Mouse (Mus musculus): ENCODE data around the gene Cbr2.

Cbr2 gene

DNA sequence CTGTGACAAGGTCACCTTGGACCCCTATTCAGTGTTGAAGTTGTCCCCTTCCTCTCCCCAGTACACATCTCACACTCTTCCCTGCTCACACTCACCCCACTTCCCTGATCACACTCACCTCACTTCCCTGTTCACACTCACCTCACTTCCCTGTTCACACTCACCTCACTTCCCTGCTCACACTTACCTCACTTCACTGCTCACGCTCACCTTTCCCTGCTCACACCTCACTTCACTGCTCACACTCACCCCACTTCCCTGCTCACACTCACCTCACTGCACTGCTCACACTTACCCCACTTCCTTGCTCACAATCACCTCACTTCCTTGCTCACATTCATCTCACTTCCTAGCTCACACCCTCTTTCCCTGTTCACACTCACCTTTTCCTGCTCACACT, 519 bp downstream of the Cbr2 start:
- in situ Hi-C loops (cut with MboI, MseI) = no loop called here

DNA sequence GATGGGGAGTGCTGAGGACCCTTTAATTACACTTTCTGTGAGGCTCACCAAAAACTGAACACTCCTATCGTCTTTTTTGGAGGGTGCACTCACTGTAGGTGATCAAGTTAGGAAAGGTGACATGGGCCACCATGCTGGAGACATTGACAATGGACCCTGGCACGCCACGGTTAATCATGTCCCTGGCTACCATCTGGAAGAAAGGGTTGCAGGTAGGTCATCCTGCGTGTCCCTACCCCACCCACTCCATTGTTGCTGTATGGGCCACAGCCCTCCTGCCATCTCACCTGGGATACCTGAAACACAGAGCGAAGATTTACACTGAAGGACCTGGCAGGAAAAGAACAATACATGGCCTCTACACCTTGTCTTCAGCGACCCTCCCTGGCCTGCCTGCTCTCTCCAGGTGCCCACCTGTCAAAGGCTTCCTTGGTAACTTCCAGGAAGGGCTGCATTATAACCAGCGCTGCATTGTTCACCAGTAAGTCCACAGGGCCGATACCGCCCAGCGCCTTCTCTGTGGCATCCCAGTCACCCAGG, 1.5 kb downstream of the Cbr2 start:
- in situ Hi-C loops (cut with MboI, MseI) = no loop called here

DNA sequence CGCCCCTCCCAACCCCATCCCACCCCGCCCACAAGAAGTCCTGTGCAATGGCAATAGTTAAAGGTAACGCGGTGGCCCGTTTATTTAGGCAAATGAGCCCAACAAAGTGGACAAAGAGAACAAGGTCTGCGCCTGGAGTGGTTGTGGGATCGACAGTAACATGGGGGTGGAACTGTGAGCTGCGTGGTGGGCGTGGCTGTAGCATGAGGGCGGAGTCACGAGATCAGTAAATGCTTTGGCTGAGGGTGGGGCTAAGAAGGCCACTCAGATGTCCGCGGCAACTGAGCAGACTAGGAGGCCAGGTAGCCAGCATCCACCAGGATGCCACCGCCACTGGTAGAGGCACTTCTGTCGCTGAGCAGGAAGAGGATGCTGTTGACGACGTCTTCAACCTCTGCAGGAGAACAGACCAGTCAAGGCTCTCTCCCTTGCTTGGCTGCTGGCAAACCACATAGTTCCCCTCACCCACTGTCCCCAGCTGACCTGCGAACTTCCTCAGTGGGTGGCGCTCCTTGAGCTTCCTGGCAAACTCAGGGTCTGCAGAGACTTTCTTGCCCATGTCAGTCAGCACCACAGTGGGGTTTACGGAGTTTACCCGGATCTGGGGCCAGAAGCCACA, 2.4 kb downstream of the Cbr2 start:
- in situ Hi-C loops (cut with MboI, MseI) = loop anchor here (5.0 kb wide), 1 partner anchor 38 kb away; no protein-coding TSS in a partner anchor

DNA sequence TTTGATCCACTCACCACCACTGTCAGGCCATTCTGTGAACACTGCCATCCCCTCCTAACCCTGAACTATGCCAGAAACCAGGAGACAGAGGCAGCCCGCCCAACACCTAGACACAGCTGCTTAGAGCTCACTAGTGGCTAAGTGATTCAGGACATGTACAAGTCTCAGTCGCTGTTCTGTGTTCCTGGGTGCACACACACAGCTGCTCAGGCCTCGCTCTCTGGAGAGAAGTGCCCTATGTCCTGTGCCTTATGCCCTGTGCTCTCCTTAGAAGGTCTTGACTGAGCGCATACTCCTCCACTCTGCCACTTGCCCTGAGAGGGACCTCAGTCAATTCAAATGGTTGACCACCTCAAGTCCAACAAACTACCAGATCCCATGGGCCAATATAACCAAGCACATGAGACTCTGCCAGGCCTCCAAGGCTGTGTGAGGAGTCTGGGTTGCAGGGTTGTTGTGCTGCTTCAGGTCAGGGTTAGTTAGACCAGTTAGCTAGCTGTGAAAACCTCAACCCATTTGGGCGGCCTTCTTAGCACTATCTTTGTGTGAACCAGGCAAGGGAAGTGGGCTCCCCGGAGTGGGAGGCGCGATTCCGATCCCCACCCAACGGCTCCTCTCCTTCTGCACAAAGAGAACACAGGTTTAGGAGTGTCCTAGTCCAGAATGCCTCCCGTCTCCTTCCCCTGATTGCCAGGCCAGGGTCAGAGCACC, 3.2 kb downstream of the Cbr2 start:
- in situ Hi-C loops (cut with MboI, MseI) = loop anchor here (5.0 kb wide), 1 partner anchor 39 kb away; no protein-coding TSS in a partner anchor

DNA sequence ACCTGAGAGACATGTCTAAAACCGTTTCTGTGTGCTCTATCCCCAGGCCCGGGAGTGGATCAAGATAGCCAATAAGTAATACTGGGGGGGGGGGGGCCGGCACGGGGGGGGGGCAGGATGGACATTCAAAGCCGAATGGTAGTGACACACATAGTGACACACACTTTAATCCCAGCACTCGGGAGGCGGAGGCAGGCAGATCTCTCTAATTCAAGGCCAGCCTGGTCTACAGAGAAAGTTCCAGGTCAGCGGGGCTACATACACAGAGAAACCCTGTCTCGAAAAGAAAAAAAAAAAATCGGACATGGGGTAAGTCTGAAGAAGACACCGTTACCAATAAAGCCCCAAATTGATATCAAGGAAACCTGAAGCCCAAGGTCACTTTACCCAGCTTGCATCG, 4.3 kb downstream of the Cbr2 start:
- in situ Hi-C loops (cut with MboI, MseI) = loop anchor here (5.0 kb wide), 1 partner anchor 40 kb away; no protein-coding TSS in a partner anchor

DNA sequence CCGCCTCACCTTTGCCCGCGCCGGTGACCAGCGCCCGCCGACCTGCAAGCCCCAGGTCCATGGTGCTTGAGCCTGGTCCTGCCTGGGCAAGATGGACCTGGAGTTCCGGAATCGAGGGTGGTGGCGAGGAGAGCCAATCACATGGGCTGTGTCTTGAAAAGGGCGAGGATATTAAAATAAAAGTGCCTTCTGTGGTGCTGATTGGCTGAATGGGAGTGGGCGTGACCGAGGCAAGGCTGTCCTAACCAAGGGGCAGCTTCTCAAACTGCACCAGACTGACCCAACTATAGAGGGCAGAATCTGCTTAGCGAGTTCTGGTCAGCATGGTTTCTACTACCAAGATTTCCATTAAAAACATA, 4.8 kb downstream of the Cbr2 start, which contains the start of gene Dcxr:
Gene Dcxr, minus strand, starts transcription at position 113 of the 359 bp plus-strand sequence.
- in situ Hi-C loops (cut with MboI, MseI) = loop anchor here (5.0 kb wide), 1 partner anchor 40 kb away; no protein-coding TSS in a partner anchor

DNA sequence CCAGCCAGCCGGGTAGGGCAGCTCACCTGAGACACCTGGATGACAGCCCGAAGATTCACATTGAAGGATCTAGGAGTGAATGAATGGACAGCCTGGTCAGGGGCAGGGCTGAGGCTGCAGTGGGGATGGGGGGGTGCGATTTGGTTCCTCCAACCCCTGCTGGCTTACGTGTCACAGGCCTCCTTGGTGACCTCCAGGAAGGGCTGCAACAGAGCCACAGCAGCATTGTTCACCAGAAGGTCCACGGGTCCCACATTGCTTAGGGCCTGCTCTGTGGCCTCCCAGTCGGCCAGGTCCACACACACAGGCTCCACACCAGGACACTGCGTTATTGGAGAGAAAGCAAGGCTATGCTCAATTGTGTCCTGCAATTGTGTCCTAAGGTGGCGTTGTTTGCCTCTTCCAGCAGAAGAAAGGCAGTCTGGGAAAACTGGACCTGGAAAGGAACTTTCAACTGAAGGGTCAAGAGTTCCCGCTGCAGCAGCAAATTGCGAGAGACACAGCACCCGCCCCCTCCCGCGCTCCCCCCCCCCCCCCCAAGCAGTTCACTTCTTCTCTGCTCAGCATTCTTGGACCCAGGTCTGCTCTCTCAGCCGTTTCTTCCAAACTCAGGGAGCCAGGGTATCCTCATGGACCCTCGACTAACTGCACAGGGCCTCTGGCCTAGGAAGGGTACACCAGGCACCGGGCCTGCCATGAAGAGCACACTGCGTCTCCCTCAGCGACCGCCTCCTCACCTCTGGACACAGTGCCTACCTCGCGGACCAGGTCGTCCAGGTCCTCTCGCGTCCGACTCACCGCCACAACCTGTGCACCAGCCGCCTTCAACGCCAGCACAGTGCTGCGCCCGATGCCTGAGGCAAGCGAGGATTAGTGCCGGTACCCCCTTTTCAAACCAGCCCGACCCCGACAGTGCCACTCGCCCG, 5.4 kb downstream of the Cbr2 start:
- in situ Hi-C loops (cut with MboI, MseI) = loop anchor here (5.0 kb wide), 1 partner anchor 41 kb away; no protein-coding TSS in a partner anchor

DNA sequence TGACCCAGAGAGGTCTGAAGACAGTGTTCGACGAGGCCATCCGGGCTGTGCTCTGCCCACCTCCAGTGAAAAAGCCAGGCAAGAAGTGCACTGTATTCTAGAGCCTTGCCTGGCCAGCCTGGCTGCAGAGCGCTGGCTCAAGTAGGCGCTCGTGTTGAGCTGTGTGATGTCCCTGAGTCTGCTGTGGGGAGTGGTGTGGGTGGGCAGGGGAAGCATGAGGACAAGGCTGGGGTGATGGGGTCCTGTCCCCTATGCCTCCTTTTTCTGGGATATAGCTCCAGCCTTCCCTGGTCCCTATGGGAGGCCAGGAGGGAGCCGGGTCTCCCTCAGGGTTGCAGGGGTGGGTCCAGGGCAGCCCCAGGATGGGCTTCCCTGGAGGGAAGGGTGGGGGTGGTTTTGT, 8.4 kb downstream of the Cbr2 start:
- in situ Hi-C loops (cut with MboI, MseI) = no loop called here

DNA sequence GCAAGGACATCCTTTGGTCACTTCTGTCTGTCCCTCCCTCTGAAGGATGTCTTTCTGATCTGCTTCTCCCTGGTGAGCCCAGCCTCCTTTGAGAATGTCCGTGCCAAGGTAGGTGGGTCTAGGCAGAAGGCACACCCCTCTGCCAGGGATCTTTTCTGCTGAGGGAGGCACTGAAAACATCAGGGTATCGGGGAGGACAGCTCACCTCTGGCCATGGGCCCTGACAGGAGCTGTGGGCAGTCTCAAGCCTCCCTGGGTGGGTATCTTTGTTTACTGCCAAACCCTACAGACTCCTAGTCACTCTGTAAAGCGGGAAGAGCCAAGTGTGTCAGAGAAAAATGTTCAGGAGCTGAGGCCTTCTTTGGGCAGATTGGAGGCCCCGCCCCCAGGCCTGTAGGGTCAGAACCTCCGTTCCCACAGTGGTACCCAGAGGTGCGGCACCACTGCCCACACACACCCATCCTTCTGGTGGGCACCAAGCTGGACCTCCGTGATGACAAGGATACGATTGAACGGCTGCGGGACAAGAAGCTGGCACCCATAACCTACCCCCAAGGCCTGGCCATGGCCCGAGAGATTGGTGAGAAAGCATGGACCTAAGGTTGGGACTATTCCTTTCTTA, 9.0 kb downstream of the Cbr2 start:
- in situ Hi-C loops (cut with MboI, MseI) = no loop called here

DNA sequence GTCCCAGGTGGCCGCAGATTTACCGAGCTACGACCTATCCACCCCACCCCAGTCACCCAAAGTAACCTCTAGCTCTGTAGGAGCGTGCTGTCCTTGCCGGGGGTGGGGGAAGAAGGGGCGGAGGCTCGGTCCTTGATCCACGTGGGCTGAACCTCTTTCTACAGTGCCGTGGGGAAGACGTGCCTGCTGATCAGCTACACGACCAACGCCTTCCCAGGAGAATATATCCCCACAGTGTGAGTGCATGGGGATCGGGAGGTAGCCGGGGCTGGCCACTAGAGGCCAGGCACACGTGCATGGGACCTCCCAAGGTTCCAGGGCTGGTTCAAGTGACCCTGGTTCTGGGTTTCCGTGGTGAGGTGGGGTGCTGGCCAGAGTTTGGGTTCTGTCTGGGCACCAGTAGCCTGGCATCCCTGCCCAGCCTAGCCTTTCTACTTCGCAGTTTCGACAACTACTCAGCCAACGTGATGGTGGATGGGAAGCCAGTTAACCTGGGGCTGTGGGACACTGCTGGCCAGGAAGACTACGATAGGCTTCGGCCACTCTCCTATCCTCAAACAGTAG, 9.8 kb downstream of the Cbr2 start:
- in situ Hi-C loops (cut with MboI, MseI) = no loop called here

DNA sequence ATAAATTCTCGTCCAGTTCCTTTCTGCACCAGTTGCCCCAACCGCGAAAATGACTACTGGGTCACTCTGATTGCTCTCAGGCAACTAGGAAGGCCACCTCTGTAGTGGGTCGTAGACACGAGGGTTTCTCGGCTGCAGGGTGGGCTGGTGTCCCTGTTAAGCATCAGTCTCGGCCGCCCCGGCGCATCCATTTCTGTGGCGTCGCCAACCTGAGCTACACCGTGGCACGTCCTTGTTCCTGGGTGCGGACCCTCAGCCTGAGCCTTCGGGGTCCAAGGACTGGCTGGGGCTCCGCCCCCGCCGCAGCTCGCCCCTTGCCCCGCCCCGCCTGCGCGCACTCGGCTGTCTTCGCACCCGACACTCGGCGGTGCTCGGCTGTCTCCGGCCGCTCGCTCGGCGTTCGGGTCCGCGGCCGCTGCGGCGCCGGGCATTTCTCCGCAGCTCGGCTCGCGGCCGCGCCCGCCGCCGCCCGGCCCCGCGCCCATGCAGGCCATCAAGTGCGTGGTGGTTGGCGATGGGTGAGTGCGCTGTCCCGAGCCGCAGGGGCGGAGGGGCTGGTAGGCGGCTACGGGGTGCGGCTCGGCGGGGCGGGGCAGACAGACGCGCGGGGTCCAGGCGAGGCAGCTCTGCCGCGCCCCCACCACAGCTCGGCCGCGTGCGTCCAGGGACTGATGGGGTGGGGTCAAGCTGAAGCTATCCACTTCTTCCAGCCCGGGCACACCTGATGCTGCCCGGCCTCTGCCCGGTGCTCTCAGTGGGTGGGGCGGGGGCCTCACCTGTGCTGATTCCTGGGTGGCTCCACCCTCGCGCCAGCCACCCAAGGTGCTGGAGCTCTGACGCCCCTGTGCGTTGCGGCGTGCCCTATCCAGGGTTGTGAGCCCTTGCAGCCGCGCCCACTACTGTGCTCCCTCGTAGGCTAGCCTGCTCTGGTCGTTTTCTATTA, 10.5 kb downstream of the Cbr2 start, which contains the start of gene Rac3:
Gene Rac3, plus strand, starts transcription at position 347 of the 943 bp plus-strand sequence.
- in situ Hi-C loops (cut with MboI, MseI) = no loop called here

DNA sequence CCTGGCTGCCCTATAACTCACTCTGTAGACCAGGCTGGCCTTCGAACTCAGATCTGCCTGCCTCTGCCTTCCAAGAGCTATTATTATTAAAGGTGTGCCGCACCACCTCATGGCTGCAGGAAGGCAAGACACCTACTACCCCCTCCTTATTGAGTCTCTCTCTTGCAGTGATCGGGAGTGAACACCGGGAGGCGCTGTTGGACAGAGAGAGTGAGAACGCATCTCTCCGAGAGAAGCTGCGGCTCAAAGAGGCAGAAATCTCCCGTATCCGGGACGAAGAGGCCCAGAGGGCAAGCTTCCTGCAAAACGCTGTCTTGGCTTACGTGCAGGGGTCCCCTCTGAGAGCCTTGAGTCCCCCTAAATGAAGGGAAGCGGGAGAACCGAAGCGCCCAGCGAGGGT, 11.5 kb downstream of the Cbr2 start:
- in situ Hi-C loops (cut with MboI, MseI) = no loop called here

DNA sequence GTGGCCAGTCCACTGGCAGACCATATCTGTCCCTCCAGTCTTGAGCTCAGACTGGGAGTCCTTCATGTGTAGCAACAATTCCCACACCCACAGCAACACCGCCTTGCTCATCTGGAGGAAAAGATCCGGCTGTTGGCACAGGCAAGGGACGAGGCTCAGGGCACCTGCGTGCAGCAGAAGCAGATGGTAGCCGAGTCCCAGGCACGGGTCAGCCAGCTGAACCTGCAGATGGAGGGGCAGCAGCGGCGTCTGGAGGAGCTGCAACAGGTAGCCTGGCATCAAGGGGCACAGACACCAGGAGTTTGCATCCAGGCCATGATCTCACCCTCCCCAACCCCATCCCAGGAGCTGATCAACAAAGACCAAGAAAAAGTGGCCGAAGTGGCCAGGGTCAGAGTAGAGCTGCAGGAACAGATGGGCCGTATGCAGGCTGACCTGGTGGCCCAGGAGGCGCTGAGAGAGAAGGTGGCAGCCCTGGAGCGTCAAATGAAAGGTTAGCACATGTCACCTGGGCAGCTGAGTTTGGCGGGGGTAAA, 12.0 kb downstream of the Cbr2 start:
- in situ Hi-C loops (cut with MboI, MseI) = no loop called here

DNA sequence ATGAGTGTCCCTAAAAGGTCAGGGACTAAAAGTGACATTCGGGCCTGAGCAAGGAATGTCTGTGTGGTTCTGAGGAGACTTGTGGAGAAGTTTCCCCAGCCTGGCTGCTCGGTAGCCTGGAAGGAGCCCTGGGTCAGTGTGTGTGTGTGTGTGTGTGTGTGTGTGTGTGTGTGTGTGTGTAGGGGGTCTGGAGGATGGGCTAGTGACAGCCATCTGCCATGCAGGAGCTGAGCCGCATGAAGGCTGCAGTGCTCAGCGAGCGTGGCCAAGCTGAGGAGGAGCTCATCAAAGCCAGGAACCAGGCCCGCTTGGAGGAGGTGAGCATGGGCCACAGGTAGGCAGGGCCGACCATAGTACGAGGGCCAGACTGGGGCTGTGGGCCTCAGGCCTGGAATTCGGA, 12.7 kb downstream of the Cbr2 start:
- in situ Hi-C loops (cut with MboI, MseI) = no loop called here

DNA sequence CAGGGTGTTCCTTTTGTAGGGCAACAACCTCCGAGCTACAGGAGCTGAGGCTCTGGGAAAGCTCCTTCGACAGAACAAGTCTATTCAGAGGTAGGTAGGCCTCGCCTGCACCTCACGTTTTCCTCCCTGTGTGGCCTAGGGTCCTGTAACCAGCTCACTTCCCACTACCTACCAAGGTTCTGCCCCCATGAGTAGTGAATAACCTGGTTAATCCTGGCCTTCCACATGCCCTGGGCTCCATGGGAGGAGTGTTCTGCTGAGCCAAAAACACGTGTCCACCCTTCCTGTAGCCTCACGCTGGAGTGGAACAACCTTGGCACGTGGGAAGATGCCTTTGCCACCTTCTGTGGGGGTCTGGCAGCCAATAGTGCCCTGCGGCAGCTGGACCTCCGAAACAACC, 16.8 kb downstream of the Cbr2 start:
- in situ Hi-C loops (cut with MboI, MseI) = no loop called here

DNA sequence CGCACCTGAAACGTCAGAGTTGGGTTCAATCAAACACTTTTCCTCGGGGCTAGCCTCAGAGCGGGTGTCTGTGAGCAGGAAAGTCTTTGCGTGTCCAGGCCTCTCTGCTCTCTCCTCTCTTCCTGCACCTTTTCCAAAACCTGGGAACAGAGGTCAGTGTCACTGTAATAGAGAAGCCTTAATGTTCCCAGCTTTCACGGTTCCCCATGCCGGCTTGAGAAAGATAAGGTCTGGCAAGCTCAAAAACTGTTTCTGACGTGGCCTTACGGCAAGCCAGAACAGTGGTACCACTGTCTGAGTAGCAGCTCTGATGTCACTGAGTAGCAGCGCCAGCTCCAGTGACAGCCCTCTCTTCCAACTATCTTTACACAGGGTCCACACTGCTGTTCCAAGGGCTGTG, 17.4 kb downstream of the Cbr2 start:
- in situ Hi-C loops (cut with MboI, MseI) = no loop called here

DNA sequence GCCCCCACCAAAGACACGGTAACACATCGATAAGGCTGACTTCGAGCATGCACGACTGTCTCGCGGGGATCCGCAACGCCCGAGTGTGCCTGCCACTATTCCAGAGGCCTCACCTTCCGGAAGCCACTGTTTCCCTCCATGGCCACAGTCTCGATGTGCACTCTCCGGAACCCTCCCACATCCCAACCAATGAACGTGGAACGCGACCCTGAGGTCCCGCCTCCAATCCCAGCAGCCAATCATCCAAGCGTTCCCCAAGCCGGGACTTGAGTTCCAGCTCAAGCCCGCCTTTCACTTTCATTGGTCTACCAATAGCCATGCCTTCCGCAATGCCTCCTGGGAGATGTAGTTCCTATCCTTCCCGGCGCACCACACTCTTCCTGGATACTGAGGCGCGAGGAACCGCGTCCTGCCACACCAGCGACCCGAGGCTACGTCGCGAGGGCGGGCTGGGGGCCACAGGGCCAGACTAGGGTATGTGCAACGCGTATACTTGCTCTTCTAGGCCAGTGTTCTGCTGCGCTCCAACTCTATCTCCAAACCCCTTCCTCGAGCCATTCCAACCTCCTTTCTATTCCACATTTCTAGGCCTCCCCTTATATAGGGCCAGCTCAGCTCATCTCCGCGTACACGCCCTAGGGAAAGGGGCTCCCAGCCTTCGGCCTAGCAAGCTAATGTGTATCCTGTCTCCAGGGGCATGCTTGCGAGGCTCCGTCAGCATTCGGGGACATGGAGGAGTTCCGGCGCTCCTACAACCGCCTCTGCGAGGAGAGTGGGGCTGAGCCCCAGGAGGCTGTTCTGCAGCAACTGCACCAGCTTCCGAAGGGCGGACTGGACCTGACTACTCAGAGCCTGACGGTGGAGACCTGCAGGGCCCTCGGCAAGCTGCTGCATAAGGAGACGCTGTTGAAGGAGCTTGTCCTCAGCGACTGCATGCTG, 18.1 kb downstream of the Cbr2 start, which contains the start of the genes Cenpx and Lrrc45:
Gene Cenpx, minus strand, starts transcription at position 159 of the 939 bp plus-strand sequence.
Gene Lrrc45, plus strand, starts transcription at position 346 of the 939 bp plus-strand sequence.
- in situ Hi-C loops (cut with MboI, MseI) = no loop called here
